Mouse (Mus musculus): ENCODE data around the gene Erfe. TPM values are rescaled to one million over a fixed set of nuclear protein-coding genes. Genes with fewer than 3 reads are reported as not detected.
A peak's percentile ranks its signal among the peaks of the same experiment; 100 is the strongest.

The Erfe gene
- polyA plus RNA-seq, 1 experiment from 2014 or later = 1.3 TPM

GRCm38 (mm10) chr1:91370055-91370454 lies 3.8 kb downstream of the Erfe start:
- DNase-seq (ENCODE audit: low spot score) = no peak

GRCm38 (mm10) chr1:91373414-91373835 lies 7.2 kb downstream of the Erfe start:
- DNase-seq (ENCODE audit: low spot score) = no peak

- peak; percentile 68 for DNase-seq (ENCODE audit: low spot score)
Measured at GRCm38 (mm10) chr1:91380453-91381090, 14.3 kb downstream of the Erfe start.

- DNase-seq (ENCODE audit: low spot score) = no peak
Measured at GRCm38 (mm10) chr1:91381091-91381471, 14.9 kb downstream of the Erfe start.

- no peak for DNase-seq (ENCODE audit: low spot score)
Measured at GRCm38 (mm10) chr1:91390369-91390768, 24.1 kb downstream of the Erfe start.

GRCm38 (mm10) chr1:91397927-91398259 lies 31.7 kb downstream of the Erfe start:
- no peak for DNase-seq (ENCODE audit: low spot score)

GRCm38 (mm10) chr1:91398260-91399062 lies 32.2 kb downstream of the Erfe start, which contains the start of gene Ilkap:
Ilkap (minus strand) TSS chr1:91398815.
- peak; percentile 89 for DNase-seq (ENCODE audit: low spot score)

GRCm38 (mm10) chr1:91404976-91405375 lies 38.7 kb downstream of the Erfe start:
- no peak for DNase-seq (ENCODE audit: low spot score)

- no peak for DNase-seq (ENCODE audit: low spot score)
Measured at GRCm38 (mm10) chr1:91405406-91406169, 39.4 kb downstream of the Erfe start.

- DNase-seq (ENCODE audit: low spot score) = no peak
Measured at GRCm38 (mm10) chr1:91407819-91408218, 41.6 kb downstream of the Erfe start.

- DNase-seq (ENCODE audit: low spot score) = no peak
Measured at GRCm38 (mm10) chr1:91411631-91412285, 45.5 kb downstream of the Erfe start.

- no peak for DNase-seq (ENCODE audit: low spot score)
Measured at GRCm38 (mm10) chr1:91412286-91413029, 46.2 kb downstream of the Erfe start.

- DNase-seq (ENCODE audit: low spot score) = peak; percentile 97
Measured at GRCm38 (mm10) chr1:91413030-91413506, 46.8 kb downstream of the Erfe start.

- no peak for DNase-seq (ENCODE audit: low spot score)
Measured at GRCm38 (mm10) chr1:91413536-91413897, 47.3 kb downstream of the Erfe start.

GRCm38 (mm10) chr1:91413898-91414594 lies 47.8 kb downstream of the Erfe start, which contains the start of gene Hes6:
Hes6 (minus strand) TSS chr1:91414038.
- DNase-seq (ENCODE audit: low spot score) = peak; percentile 59

GRCm38 (mm10) chr1:91414903-91415302 lies 48.7 kb downstream of the Erfe start:
- DNase-seq (ENCODE audit: low spot score) = no peak

- no peak for DNase-seq (ENCODE audit: low spot score)
Measured at GRCm38 (mm10) chr1:91415311-91415710, 49.1 kb downstream of the Erfe start.

- DNase-seq (ENCODE audit: low spot score) = no peak
Measured at GRCm38 (mm10) chr1:91417991-91418390, 51.8 kb downstream of the Erfe start.

GRCm38 (mm10) chr1:91419862-91420600 lies 53.8 kb downstream of the Erfe start:
- no peak for DNase-seq (ENCODE audit: low spot score)
